Mouse (Mus musculus) liver, embryonic 15.5 days (tissue): ENCODE data around the gene Gm42906. TPM values are rescaled to one million over a fixed set of nuclear protein-coding genes. Genes with fewer than 3 reads are reported as not detected.

Experiments used
- ATAC-seq: fragments of 200-750 bp; cut with Nextera tagmentation; 2 replicates; pipeline ENCODE4 v1.8.0; 2017; ENCODE audit warnings: moderate number of reproducible peaks, mild to moderate bottlenecking, moderate library complexity; ENCODE audit not compliant: insufficient read depth
- H3K27ac ChIP-seq: fragments of 300-500 bp; sonication (generic); replicated peaks from 2 replicates; pipeline ENCODE4 v1.5.1; 2015; ENCODE audit warnings: mild to moderate bottlenecking, inconsistent platforms
- H3K27me3 ChIP-seq: fragments of 300-500 bp; sonication (generic); 2 replicates; pipeline ENCODE4 v1.6.1; 2015; ENCODE audit warnings: mild to moderate bottlenecking, inconsistent platforms
- H3K36me3 ChIP-seq: fragments of 300-500 bp; sonication (generic); replicated peaks from 2 replicates; pipeline ENCODE4 v1.6.1; 2015; ENCODE audit warnings: moderate library complexity, mild to moderate bottlenecking, inconsistent platforms
- H3K4me1 ChIP-seq: fragments of 300-500 bp; sonication (generic); replicated peaks from 2 replicates; pipeline ENCODE4 v1.6.1; 2015; ENCODE audit warnings: inconsistent platforms
- H3K4me2 ChIP-seq: fragments of 300-500 bp; sonication (generic); 2 replicates; pipeline ENCODE4 v1.6.1; 2015; ENCODE audit warnings: moderate library complexity, mild to moderate bottlenecking, inconsistent platforms
- H3K4me3 ChIP-seq: fragments of 300-500 bp; sonication (generic); replicated peaks from 2 replicates; pipeline ENCODE4 v1.5.1; 2015; ENCODE audit warnings: mild to moderate bottlenecking, inconsistent platforms
- H3K9ac ChIP-seq: fragments of 300-500 bp; sonication (generic); 2 replicates; pipeline ENCODE4 v1.6.1; 2015; ENCODE audit warnings: moderate library complexity, mild to moderate bottlenecking, inconsistent platforms
- H3K9me3 ChIP-seq: fragments of 300-500 bp; sonication (generic); replicated peaks from 2 replicates; pipeline ENCODE4 v1.6.1; 2016; ENCODE audit warnings: inconsistent platforms
- WGBS: fragments of 180-500 bp; shearing (Covaris S2); methylation state at CpG from one replicate; pipeline ENCODE4 v1.1.7; 2015; ENCODE audit warnings: mixed read lengths; ENCODE audit not compliant: insufficient replicate concordance; 5-methylcytosine and 5-hydroxymethylcytosine counted together
- polyA plus RNA-seq: library from polyadenylated mRNA; unstranded; fragments of >200 nt; fragmentation: Nextera tagmentation; extraction: Ambion mirVana; gene quantifications from 2 replicates; pipeline ENCODE4 v1.2.1, GENCODE M21; 2015

Gene Gm42906
- polyA plus RNA-seq, 1 experiment from 2014 or later, result not detected

DNA sequence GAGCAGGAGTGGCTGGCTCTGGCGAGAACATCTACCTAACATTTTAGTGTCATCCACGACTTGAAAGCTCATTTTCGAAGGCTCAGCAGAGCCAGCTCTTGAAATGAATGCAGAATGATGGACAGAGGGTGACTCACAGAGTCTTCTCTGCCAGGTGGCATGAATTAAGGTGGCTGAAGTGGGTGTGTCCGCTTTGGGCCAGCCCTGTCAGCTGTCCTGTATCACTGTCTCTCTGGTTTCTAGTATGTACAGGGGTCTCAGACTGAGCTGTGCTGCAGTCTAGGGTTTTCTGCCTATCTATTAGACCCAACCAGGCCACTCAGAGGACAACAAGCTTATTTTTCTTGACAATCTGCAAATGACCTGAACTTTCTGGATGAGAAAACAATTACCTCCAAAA, 263.1 kb downstream of the Gm42906 start:
- Histone ChIP-seq H3K9ac (no peak overlapping the region), H3K36me3 (no peaks in the 10 kb centered on the region), H3K27me3 (no peaks in the 10 kb centered on the region), H3K4me2 (no peak overlapping the region), H3K27ac (no peak overlapping the region), H3K9me3 (no peaks in the 10 kb centered on the region), H3K4me3 (no peak overlapping the region), H3K4me1 (no peaks in the 10 kb centered on the region)
- no peak for ATAC-seq
- WGBS, result 57% methylated on average over 4 of the region's 4 CpGs

DNA sequence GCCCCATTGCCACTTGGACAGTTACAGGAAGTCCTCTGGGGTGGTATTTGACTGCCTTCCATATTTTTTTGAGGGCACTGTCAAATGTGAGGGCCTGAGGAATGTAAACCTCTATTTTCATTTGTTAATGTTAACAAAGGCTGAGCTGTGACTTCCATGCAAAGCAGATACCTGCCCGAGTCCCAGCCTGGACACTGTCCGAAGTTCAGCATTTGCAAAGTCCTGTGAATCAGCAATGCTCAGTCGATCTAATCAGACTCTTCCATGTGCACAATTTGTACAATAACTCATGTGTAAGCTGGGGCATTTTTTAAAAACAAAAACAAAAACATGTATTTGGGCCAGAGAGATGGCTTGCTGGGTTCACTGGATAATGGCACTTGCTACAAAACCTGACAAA, 265.3 kb downstream of the Gm42906 start:
- H3K36me3 ChIP-seq, result no peaks in the 10 kb centered on the region
- no peaks in the 10 kb centered on the region for H3K4me1 ChIP-seq
- no peak overlapping the region for H3K4me3 ChIP-seq
- no peak overlapping the region for H3K4me2 ChIP-seq
- H3K27me3 ChIP-seq, result no peaks in the 10 kb centered on the region
- no peak overlapping the region for H3K27ac ChIP-seq
- WGBS, result 49% methylated on average over 3 of the region's 3 CpGs
- H3K9me3 ChIP-seq, result no peaks in the 10 kb centered on the region
- H3K9ac ChIP-seq, result no peak overlapping the region
- no peak for ATAC-seq

- Histone ChIP-seq H3K27me3 (no peaks in the 10 kb centered on the region), H3K9ac (no peak overlapping the region), H3K36me3 (no peaks in the 10 kb centered on the region), H3K4me3 (no peak overlapping the region), H3K27ac (no peak overlapping the region), H3K9me3 (no peaks in the 10 kb centered on the region), H3K4me2 (no peak overlapping the region), H3K4me1 (peaks cover 9% of the 10 kb centered on the region)
- 60% methylated on average over 1 of the region's 1 CpGs for WGBS
- no peak for ATAC-seq
Measured at GRCm38 (mm10) chr5:151155247-151155646, 272.7 kb downstream of the Gm42906 start.

GRCm38 (mm10) chr5:151154780-151155179, 273.2 kb downstream of the Gm42906 start:
- H3K9ac ChIP-seq, result no peak overlapping the region
- no peaks in the 10 kb centered on the region for H3K9me3 ChIP-seq
- H3K36me3 ChIP-seq, result no peaks in the 10 kb centered on the region
- no peak for ATAC-seq
- WGBS, result 21% methylated on average over 3 of the region's 3 CpGs
- no peak overlapping the region for H3K4me3 ChIP-seq
- H3K4me2 ChIP-seq, result no peak overlapping the region
- H3K4me1 ChIP-seq, result peaks cover 9% of the 10 kb centered on the region
- no peak overlapping the region for H3K27ac ChIP-seq
- H3K27me3 ChIP-seq, result no peaks in the 10 kb centered on the region

- H3K36me3 ChIP-seq, result no peaks in the 10 kb centered on the region
- peaks cover 9% of the 10 kb centered on the region for H3K4me1 ChIP-seq
- no peaks in the 10 kb centered on the region for H3K9me3 ChIP-seq
- H3K4me3 ChIP-seq, result no peak overlapping the region
- WGBS, result 54% methylated on average over 4 of the region's 4 CpGs
- no peaks in the 10 kb centered on the region for H3K27me3 ChIP-seq
- no peak overlapping the region for H3K9ac ChIP-seq
- no peak overlapping the region for H3K4me2 ChIP-seq
- H3K27ac ChIP-seq, result no peak overlapping the region
- ATAC-seq, result no peak
Measured at GRCm38 (mm10) chr5:151154030-151154429, 273.9 kb downstream of the Gm42906 start.

GRCm38 (mm10) chr5:151151549-151151948, 276.4 kb downstream of the Gm42906 start:
- Histone ChIP-seq H3K9ac (no peak overlapping the region), H3K27ac (no peak overlapping the region), H3K4me1 (peaks cover 9% of the 10 kb centered on the region), H3K27me3 (no peaks in the 10 kb centered on the region), H3K4me2 (no peak overlapping the region), H3K36me3 (no peaks in the 10 kb centered on the region), H3K9me3 (no peaks in the 10 kb centered on the region), H3K4me3 (no peak overlapping the region)
- no peak for ATAC-seq
- WGBS, result 68% methylated on average over 9 of the region's 9 CpGs

DNA sequence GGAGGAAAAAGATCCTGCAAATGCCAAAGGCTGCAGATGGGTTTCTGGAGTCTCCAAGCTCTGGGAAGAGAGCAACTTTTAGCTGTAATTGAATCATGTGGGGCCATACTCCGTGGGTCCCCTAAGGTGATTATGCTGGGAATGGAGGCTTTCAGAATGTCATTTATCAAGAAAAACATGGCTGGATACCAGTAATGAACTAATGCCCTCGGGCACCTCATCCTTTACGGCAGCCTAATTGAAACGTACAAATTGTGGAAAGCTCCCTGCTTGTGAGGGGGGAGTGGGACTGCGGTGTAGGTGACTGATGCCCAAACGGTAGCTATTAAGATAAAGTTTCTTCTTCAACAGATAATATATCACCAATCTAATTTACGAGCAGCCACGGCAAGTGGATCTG, 278.5 kb downstream of the Gm42906 start:
- Histone ChIP-seq H3K4me3 (no peak overlapping the region), H3K27ac (no peak overlapping the region), H3K4me2 (no peak overlapping the region), H3K27me3 (no peaks in the 10 kb centered on the region), H3K36me3 (no peaks in the 10 kb centered on the region), H3K4me1 (peaks cover 4% of the 10 kb centered on the region; the same call in 1 of the 2 replicates), H3K9ac (no peak overlapping the region), H3K9me3 (no peaks in the 10 kb centered on the region)
- WGBS, result 63% methylated on average over 8 of the region's 8 CpGs
- ATAC-seq, result no peak

GRCm38 (mm10) chr5:151148079-151148478, 279.9 kb downstream of the Gm42906 start:
- ATAC-seq, result no peak
- WGBS, result 56% methylated on average over 4 of the region's 4 CpGs

DNA sequence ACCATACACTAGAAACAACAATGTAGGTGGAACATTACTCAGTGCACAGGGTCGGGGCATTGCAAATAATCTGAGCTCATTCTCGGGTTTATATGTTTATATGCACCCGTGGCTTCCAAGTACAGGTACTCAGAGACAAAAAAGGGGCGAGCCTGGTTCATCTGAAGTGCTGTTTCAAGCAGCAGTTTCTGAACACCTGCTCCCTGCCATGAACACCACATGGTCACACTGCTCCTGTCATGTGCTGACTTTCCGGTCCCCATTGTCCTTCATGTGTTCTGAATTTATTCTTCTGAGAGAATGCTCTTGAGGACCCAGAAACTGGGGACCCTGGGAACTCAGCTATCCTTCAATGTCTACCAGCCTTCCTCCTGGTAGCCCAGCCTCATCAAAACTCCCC, 282.2 kb downstream of the Gm42906 start:
- 60% methylated on average over 5 of the region's 5 CpGs for WGBS

More at GRCm38 (mm10) chr5:151148079-151148478, 279.9 kb downstream of the Gm42906 start:
- Histone ChIP-seq H3K4me3 (no peak overlapping the region), H3K4me2 (no peak overlapping the region), H3K9ac (no peak overlapping the region), H3K4me1 (0 out of 2 replicates have a peak, but pooled peaks cover under 1% of the 10 kb centered on the region), H3K27ac (no peak overlapping the region), H3K27me3 (no peaks in the 10 kb centered on the region), H3K36me3 (no peaks in the 10 kb centered on the region), H3K9me3 (no peaks in the 10 kb centered on the region)

GRCm38 (mm10) chr5:151143955-151144354, 284.0 kb downstream of the Gm42906 start:
- Histone ChIP-seq H3K27ac (no peak overlapping the region), H3K36me3 (no peaks in the 10 kb centered on the region), H3K27me3 (no peaks in the 10 kb centered on the region), H3K9ac (no peak overlapping the region), H3K4me3 (no peak overlapping the region), H3K4me1 (peaks cover 3% of the 10 kb centered on the region; the same call in 1 of the 2 replicates), H3K4me2 (no peak overlapping the region), H3K9me3 (no peaks in the 10 kb centered on the region)
- 66% methylated on average over 5 of the region's 5 CpGs for WGBS
- no peak for ATAC-seq

More for the DNA sequence above, 282.2 kb downstream of the Gm42906 start:
- no peak overlapping the region for H3K9ac ChIP-seq
- H3K27ac ChIP-seq, result no peak overlapping the region
- H3K4me1 ChIP-seq, result peaks cover 3% of the 10 kb centered on the region; the same call in 1 of the 2 replicates
- ATAC-seq, result no peak
- no peak overlapping the region for H3K4me2 ChIP-seq
- no peak overlapping the region for H3K4me3 ChIP-seq
- H3K36me3 ChIP-seq, result no peaks in the 10 kb centered on the region
- no peaks in the 10 kb centered on the region for H3K27me3 ChIP-seq
- H3K9me3 ChIP-seq, result no peaks in the 10 kb centered on the region

DNA sequence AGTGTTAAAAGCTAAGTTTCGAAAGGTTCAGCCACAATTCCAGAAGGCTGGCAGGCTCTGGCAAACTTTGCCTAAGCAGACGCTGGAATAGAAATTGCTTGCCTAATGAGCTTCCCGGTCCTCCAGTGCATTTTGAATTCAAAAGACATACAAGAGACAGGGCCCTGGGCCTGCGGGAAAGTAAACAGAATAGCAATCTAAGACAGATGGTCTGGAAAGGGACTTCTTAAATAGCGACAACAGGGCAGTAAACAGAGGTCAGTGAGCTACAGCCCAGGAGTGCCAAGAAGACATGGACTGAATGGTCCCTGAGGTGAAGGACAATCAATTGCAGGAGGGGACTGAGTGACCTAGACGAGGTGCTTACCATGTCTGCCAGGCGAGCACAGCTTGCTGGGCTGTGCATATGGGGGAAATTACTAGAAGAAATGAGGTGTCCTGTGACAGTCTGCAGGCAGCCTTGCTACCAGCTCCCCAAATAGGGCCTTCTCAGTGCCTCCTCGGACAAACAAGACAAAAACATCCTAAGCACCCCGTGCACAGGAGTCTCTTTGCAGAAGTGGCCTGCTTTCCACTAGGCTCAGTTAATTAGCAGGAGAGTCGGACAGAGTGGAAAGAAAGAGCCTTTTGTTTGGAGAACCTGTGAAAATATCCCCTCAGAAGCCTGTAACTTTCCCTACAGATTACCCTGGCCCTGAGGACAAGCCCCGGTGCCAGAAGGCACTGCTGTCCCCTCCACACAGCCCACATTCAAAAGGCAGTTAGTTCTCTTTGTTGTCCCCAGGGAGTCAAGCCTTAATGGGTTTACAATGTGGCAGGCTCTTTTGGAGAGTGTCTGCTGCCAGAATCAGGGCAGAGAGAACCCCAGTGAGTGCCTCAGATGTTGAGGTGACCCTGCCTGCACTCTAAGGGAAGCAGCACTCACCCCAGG, 285.0 kb downstream of the Gm42906 start:
- H3K27ac ChIP-seq, result peak overlapping the region; percentile 57
- H3K4me1 ChIP-seq, result peaks cover 3% of the 10 kb centered on the region; the same call in 1 of the 2 replicates
- no peaks in the 10 kb centered on the region for H3K36me3 ChIP-seq
- no peak overlapping the region for H3K4me2 ChIP-seq
- no peaks in the 10 kb centered on the region for H3K27me3 ChIP-seq
- ATAC-seq, result no peak
- 41% methylated on average over 11 of the region's 11 CpGs for WGBS
- no peak overlapping the region for H3K4me3 ChIP-seq
- H3K9me3 ChIP-seq, result no peaks in the 10 kb centered on the region
- no peak overlapping the region for H3K9ac ChIP-seq
